Mouse (Mus musculus) megakaryocyte, embryonic 14.5 days (primary cell): ENCODE measurements around the gene Supt7l. TPM values are rescaled to one million over a fixed set of nuclear protein-coding genes. Genes with fewer than 3 reads are reported as not detected.

Experiments
- H3K27me3 ChIP-seq: replicated peaks from 2 replicates; pipeline ENCODE3; 2012; ENCODE audit warnings: inconsistent platforms
- H3K36me3 ChIP-seq: replicated peaks from 2 replicates; pipeline ENCODE3; 2012; ENCODE audit warnings: low read length, inconsistent platforms, mixed read lengths
- H3K4me1 ChIP-seq: 2 replicates; pipeline ENCODE4 v1.6.1; 2012; ENCODE audit warnings: inconsistent platforms
- H3K4me3 ChIP-seq: replicated peaks from 2 replicates; pipeline ENCODE3; 2012; ENCODE audit warnings: moderate library complexity, mild to moderate bottlenecking, inconsistent platforms
- H3K9me3 ChIP-seq: 2 replicates; pipeline ENCODE4 v1.6.1; 2012; ENCODE audit warnings: inconsistent platforms
- FLI1 ChIP-seq: IDR thresholded peaks from 2 replicates; pipeline ENCODE4 v1.6.1; 2012; ENCODE audit warnings: low read length, inconsistent platforms, mixed read lengths
- GATA1 ChIP-seq: IDR thresholded peaks from 3 replicates; pipeline ENCODE4 v1.6.1; 2012; ENCODE audit warnings: mixed read lengths, low read length, inconsistent platforms, borderline replicate concordance
- polyA plus RNA-seq: library from polyadenylated mRNA; stranded (reverse); fragments of >175 nt; gene quantifications from 2 replicates; pipeline ENCODE4 v1.2.3, GENCODE M21; 2012; ENCODE audit warnings: low replicate concordance; ENCODE audit not compliant: insufficient read depth

Supt7l gene
- polyA plus RNA-seq, 1 experiment, result 6.2 TPM

DNA sequence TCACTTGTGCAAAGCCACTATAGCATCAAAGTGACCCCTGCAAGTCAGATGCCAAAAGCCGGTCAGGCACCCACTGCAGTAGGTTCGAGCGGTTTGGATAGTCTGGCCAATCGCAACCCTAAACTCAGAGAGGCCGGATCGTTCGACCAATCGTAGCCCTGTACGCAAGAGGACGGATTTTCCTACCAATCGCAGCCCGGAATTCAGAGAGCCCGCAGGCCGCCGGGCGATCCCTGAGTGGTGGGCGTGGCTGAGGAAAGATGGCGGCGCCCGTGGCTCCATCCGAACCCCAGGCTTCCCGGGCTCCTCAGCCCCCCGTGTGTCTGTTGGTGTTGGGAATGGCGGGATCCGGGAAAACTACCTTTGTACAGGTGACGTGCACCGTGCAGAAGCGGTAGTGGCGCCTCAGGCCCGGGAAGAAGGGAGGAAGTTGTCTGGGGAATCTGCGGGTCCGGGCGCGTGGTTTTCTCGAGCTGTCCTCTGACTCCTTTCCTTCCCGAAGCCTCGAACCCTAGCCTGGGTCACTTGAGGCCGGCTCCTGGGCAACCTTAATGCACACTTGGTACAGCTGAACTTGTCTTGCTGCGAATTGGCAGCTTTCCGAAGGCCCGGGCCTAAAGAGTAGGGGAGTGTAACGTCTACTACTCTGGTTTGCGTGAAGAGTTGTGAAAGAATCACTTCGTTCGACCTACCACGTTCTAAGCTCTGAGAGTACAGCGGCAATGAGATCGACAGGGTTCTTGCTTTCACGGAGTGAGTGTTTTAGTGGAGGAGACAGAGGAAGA lies 32.9 kb downstream of the Supt7l start, which contains the start of gene Gpn1:
TSS of gene Gpn1 (plus strand) at position 229 of the 785 bp plus-strand sequence.
- peaks cover 18% of the 10 kb centered on the region for H3K4me1 ChIP-seq
- peak within 1 kb of the TSS; percentile 96 for H3K4me3 ChIP-seq
- peaks cover 33% of the 10 kb centered on the region for H3K36me3 ChIP-seq
- H3K9me3 ChIP-seq, result peaks cover 9% of the 10 kb centered on the region
- TF ChIP-seq FLI1 (no peak), GATA1 (no peak)
- H3K27me3 ChIP-seq, result peaks cover 10% of the 10 kb centered on the region

- Histone ChIP-seq H3K4me3 (no peak overlapping the region), H3K9me3 (peaks cover 9% of the 10 kb centered on the region), H3K27me3 (peaks cover 10% of the 10 kb centered on the region), H3K36me3 (peaks cover 10% of the 10 kb centered on the region), H3K4me1 (peaks cover 18% of the 10 kb centered on the region)
- TF ChIP-seq GATA1, result no peak
- TF ChIP-seq FLI1, result no peak
Observed at GRCm38 (mm10) chr5:31492031-31492430, 35.6 kb downstream of the Supt7l start.

DNA sequence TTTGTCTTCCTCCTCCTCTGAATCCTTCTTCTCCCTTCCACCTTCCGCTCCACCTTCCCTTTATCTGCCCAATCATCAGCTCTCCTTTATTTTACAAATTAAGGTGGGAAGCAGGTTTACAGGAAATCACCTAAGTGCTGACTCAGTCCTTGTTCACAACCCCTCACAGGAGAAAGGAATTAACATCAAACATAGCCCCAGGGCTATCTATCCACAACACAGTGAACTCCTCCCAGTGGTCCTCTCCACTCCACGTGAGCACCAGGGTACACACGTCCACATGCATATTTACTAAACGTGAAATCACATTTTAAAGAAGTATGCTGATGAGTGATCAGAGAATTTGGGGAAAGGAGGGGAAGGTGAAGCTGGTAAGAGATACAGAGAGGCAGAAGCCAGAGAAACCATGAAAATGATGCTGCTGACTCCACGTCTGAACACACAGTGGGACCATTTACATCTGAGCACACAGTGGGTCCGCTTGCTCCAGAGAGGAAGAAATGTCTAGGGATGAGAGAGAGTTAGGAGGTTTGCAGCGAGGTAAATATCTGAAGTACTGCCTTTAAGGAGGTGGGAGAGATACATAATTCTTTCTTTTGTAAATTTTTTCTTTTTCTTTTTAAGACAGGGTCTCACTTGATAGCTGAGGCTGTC lies 38.4 kb downstream of the Supt7l start:
- TF ChIP-seq GATA1 (no peak), FLI1 (no peak)
- peaks cover 4% of the 10 kb centered on the region; the same call in 1 of the 2 replicates for H3K4me1 ChIP-seq
- no peak overlapping the region for H3K4me3 ChIP-seq
- H3K36me3 ChIP-seq, result peaks cover 3% of the 10 kb centered on the region
- peaks cover 9% of the 10 kb centered on the region for H3K9me3 ChIP-seq
- peaks cover 10% of the 10 kb centered on the region for H3K27me3 ChIP-seq

DNA sequence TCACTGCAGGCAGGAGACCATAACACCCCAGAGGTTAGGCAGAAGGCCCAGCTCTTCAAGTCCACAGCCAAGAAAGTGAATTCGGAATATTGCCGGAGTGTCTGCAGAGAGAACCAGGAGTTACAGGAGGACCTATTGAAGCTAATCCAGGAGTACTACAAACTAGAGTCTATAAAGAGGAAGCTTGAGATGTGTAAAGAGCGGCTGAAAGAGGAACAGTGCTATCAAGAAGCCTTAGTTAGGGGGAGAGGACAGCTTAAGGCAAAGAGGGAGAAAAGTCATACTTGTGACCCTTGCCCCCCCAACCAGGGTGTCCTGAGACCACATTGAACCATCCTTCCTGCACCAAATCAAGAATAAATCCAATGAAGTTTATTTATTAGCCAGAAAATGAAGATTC lies 39.7 kb downstream of the Supt7l start:
- Histone ChIP-seq H3K4me1 (no peaks in the 10 kb centered on the region), H3K9me3 (peaks cover 9% of the 10 kb centered on the region), H3K36me3 (peaks cover 3% of the 10 kb centered on the region), H3K27me3 (peaks cover 10% of the 10 kb centered on the region), H3K4me3 (no peak overlapping the region)
- no peak for TF ChIP-seq FLI1
- TF ChIP-seq GATA1, result no peak

DNA sequence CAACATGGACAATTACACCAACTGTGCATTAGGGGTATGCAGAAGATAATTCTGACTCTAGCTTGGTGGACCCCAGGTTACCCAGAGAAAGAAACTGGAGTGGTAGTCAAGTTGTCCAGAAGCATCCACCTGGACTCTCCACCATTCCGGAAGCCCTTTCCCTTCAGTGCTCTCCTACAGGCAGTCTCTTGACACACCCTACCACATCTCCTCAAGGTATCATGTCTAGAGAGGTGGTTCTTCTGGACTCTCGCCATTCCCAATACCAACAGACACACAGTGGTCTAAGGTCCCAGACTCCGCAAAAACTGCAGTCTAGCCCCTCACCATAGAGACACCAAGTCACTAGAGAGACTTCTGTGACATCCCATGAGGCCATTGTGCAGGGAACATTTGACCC lies 42.2 kb downstream of the Supt7l start, which contains the start of gene 4930548H24Rik:
TSS of gene 4930548H24Rik (plus strand) at position 301 of the 400 bp plus-strand sequence.
- peaks cover 9% of the 10 kb centered on the region for H3K4me1 ChIP-seq
- H3K9me3 ChIP-seq, result no peaks in the 10 kb centered on the region
- no peaks in the 10 kb centered on the region for H3K27me3 ChIP-seq
- TF ChIP-seq GATA1 (no peak), FLI1 (no peak)
- H3K4me3 ChIP-seq, result no peak within 1 kb of the TSS
- H3K36me3 ChIP-seq, result peaks cover 24% of the 10 kb centered on the region

- H3K9me3 ChIP-seq, result no peaks in the 10 kb centered on the region
- peaks cover 70% of the 10 kb centered on the region for H3K36me3 ChIP-seq
- H3K27me3 ChIP-seq, result no peaks in the 10 kb centered on the region
- TF ChIP-seq FLI1, result no peak
- TF ChIP-seq GATA1, result no peak
- no peak overlapping the region for H3K4me3 ChIP-seq
- peaks cover 9% of the 10 kb centered on the region for H3K4me1 ChIP-seq
Observed at GRCm38 (mm10) chr5:31480536-31480935, 47.1 kb downstream of the Supt7l start.

GRCm38 (mm10) chr5:31470334-31470733 lies 57.3 kb downstream of the Supt7l start:
- no peak for TF ChIP-seq GATA1
- peaks cover 94% of the 10 kb centered on the region for H3K36me3 ChIP-seq
- H3K4me1 ChIP-seq, result 0 out of 2 replicates have a peak, but pooled peaks cover 4% of the 10 kb centered on the region
- H3K4me3 ChIP-seq, result no peak overlapping the region
- H3K27me3 ChIP-seq, result no peaks in the 10 kb centered on the region
- H3K9me3 ChIP-seq, result peaks cover 7% of the 10 kb centered on the region

DNA sequence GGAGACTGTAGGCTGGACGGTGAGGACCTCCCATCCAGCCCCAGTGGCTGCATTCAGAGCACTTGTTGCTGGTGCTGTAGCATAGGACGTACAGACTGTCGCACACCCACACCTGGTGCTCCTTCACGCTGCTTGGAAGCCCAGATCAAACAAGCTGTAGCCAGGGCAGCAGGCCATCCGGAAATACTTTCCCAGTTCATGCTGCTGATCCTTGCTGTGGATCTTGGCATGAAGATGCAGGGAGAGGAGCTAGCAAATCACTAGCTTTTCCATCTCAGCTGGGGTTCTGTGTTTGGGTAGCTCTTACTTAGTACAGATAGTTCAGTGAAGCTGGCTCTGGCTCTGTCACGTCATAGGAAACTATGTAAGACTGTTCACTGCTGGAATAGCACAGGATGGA lies 57.9 kb downstream of the Supt7l start:
- peaks cover 96% of the 10 kb centered on the region for H3K36me3 ChIP-seq
- no peaks in the 10 kb centered on the region for H3K27me3 ChIP-seq
- TF ChIP-seq FLI1 (no peak), GATA1 (no peak)

DNA sequence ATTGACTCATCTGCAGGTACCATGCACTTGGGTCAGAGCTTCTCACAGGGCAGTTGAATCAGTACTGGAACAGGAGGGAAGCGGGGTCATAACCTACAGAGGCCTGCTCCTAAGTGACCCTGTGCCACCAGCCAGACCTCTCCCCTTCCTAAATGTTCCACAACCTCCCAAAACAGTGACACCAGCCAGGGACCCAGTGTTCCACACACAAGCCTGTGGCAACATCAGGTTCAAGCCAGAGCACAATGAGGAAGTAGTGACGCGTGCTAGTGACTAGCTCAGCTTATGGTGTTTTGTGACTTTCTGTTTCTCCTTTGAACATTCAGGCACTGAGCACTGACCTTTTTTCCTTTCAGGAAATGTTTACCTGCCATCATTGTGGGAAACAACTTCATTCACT lies 59.8 kb downstream of the Supt7l start:
- no peak for TF ChIP-seq GATA1
- TF ChIP-seq FLI1, result no peak
- H3K27me3 ChIP-seq, result no peaks in the 10 kb centered on the region
- H3K4me1 ChIP-seq, result 0 out of 2 replicates have a peak, but pooled peaks cover 4% of the 10 kb centered on the region
- H3K36me3 ChIP-seq, result peaks cover 78% of the 10 kb centered on the region
- no peak overlapping the region for H3K4me3 ChIP-seq
- H3K9me3 ChIP-seq, result peaks cover 7% of the 10 kb centered on the region

More for the DNA sequence above, 57.9 kb downstream of the Supt7l start:
- Histone ChIP-seq H3K4me1 (0 out of 2 replicates have a peak, but pooled peaks cover 4% of the 10 kb centered on the region), H3K9me3 (peaks cover 7% of the 10 kb centered on the region), H3K4me3 (no peak overlapping the region)

Other genes starting within 250 kb of the Supt7l start
- 8.8 and 19.3 TPM in 2 replicates for gene Ift172, start 236.7 kb downstream of the Supt7l start, polyA plus RNA-seq
- gene Fndc4, start 231.7 kb downstream of the Supt7l start, polyA plus RNA-seq, result not detected in 2 replicates
- gene Gckr, start 230.4 kb downstream of the Supt7l start, polyA plus RNA-seq, result not detected in 2 replicates
- 3.4 and 4.0 TPM in 2 replicates for gene Zfp512, start 75.4 kb downstream of the Supt7l start, polyA plus RNA-seq
- gene 4930548H24Rik, start 42.1 kb downstream of the Supt7l start, polyA plus RNA-seq, result not detected in 2 replicates
- 8.9 TPM in 1 of 2 replicates, not detected in the other for gene Gpn1, start 33.1 kb downstream of the Supt7l start, polyA plus RNA-seq
- gene Slc4a1ap, start 812 bp downstream of the Supt7l start, polyA plus RNA-seq, result 8.4 and 21.3 TPM in 2 replicates
- gene Mrpl33, start 69.1 kb upstream of the Supt7l start, polyA plus RNA-seq, result 6.0 TPM in 1 of 2 replicates, not detected in the other
- gene Rbks, start 169.8 kb upstream of the Supt7l start, polyA plus RNA-seq, result 7.9 TPM in 1 of 2 replicates, not detected in the other
- 87.2 and 163 TPM in 2 replicates for gene Babam2, start 169.9 kb upstream of the Supt7l start, polyA plus RNA-seq